Mouse (Mus musculus) gastrocnemius, postnatal 25 days (tissue): ENCODE results near the gene Il24. TPM values are rescaled to one million over a fixed set of nuclear protein-coding genes. Genes with fewer than 3 reads are reported as not detected.

ENCODE experiments used
- DNase-seq: peaks from one replicate; pipeline ENCODE4 v3.0.0; 2022
- long read RNA-seq, 2 experiments: library from polyadenylated mRNA; stranded (forward); transcript quantifications; one replicate each; pipeline ENCODE4 v2.0.0; 2021
- total RNA-seq, 2 experiments: library from RNA; stranded (reverse); gene quantifications; 1 replicate in 1 of 2; 2 replicates in 1 of 2; pipeline ENCODE4 v1.2.3; 2021

Gene Il24
- total RNA-seq = not detected
- long read RNA-seq, experiment 1 = 0 reads
- long read RNA-seq, experiment 2 = 0 reads

DNA sequence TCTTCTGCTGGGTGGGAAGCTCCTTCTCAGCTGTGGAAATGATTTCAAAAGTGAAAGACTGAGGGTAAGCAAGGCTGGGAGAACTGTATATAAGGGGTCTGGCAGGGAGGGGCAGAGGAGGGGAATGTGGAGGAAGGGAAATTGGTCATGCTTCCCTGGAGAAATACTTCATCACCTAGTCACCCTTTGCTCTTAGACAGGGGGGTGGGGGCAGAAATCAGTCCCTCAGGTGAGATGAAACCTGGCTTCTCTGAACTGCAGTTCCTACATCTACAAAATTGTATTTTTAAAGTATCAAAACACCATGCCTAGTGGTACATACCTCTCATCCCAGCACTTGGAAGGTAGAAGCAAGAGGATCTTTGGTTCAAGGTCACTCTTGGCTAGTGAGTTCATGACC lies at the start of gene Il24:
Gene Il24, minus strand, starts transcription at position 101 of the 400 bp plus-strand sequence.
- DNase-seq = no peak

DNA sequence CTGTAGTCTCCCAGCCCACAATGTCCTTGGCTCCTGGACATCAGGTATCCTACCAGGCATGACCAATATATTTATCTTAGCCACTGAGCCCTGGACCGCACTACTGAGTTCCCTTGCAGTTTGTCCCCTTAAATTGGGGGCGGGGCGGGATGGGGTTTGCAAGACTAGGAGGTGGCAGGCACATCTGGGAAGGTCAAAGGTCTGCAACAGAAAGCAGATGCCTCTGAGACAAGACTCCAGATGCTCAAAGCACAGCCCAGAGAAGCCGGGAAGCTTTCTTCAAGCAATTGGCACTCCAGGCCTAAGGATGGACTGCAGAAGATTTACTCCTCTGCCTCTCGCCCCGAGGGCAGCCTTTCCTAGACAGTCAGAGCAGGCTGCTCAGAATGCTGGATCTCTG lies 49.1 kb upstream of the Il24 start:
- DNase-seq = no peak

DNA sequence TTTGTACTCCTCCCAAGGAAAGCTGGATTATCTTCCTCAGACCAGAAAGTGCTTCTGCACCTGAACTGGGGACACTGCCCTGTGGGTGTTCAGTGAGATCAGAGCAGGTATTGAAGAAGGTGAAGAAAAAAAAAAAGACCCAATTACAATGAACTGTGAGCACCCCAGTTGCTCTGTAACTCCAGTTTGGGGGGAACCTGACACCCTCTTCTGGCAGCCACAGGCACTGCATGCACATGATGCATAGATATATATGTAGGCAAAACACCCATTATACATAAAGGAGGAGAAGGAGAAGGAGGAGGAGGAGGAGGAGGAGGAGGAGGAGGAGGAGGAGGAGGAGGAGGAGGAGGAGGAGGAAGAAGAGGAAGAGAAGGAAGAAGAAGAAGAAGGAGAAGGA lies 39.2 kb upstream of the Il24 start:
- no peak for DNase-seq

DNA sequence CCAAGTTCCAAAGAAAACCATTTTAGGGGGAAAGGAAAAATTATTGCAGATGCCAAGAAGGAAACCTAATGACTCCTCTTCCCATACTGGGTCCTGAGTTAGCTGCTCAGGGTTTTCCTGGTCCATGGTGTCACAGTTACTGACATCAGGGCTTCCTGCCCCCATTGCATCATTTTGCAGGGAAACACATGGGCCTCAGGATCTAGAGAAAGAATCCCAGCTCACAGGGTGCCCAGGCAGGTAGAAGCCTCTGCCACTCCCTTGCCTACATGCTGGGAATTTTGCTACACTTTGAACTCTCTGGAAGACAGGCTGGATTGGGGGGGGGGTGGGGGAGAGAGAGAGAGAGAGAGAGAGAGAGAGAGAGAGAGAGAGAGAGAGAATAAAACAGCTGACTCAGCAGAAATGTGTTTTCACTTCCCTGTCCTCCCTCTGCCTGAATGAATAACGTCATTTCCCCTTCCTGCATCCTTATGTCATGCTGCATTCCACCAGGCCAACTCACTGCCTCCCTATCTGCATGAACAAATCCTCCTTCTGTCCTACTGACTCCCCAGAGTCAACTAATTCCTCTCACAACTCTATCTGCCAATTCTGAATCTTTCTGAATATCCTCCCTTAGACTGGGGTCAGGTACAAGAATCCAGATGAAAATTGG lies 31.2 kb upstream of the Il24 start:
- DNase-seq = no peak

DNA sequence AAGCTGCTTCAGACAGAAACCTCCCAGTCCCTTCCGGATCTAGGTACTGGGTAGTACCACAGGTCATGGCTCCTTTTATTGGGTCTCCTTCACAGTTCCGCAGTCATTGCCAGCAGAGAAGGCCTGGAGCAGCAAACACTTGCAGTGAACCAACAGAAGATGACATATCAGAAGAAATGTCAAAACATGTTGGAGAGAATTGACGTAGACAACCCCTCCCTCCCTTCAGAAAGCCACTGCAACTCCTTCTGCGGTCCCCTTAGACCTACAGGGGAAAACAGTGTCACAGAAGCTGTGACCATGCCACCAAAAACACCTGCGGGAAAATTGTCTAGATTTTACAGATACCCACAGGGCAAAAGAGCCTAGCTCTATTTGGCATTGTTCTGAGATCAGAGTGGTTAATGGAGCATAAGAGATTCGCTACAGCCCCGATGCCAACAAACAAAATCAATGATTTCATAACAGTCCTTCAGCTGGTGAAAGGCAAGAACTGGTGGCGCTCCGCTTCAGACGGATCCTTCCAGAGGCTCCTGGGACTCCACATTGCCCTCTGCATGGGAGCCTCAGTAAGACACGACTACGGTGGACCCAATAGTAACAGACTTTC lies 24.3 kb upstream of the Il24 start, which contains the start of gene Il20:
Gene Il20, minus strand, starts transcription at position 51 of the 610 bp plus-strand sequence.
- DNase-seq = no peak

DNA sequence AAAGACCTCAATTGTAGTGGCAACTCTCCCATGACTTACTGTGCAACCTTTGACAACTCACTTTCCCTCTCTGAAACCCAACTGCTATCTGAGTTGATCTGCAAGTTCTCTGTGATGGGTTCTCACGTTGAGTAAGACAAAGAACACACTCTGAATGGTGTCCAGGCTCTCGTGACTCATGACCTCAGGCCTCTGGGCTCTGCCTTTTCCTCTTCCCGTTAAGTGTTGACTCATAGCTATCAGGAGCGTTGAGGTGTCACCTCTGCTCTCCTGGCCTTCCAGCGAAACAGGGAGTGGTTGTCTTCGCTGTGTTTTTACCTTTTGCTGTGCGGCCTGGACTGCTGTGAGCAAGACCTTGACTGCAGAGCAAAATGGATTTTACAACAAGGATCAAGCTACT lies 15.3 kb upstream of the Il24 start:
- no peak for DNase-seq

DNA sequence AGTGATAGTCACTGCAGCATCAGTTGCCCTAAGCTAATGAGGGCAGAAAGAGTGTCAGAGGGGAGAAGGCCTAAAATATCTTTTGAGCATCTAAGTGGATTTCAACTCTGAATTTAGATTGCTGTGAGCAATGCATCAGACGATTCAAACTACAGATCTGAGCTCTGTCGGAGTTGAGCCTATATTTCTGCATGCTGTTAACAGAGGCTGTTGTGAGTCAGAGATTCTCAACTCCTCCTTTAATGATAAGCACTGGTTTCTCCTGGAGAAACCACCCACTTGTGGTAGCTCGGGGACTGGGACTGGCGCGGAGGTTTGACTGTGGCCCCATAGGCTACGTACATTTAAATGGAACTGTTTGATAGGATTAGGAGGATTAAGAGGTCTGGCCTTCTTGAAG lies 7.2 kb upstream of the Il24 start:
- no peak for DNase-seq

DNA sequence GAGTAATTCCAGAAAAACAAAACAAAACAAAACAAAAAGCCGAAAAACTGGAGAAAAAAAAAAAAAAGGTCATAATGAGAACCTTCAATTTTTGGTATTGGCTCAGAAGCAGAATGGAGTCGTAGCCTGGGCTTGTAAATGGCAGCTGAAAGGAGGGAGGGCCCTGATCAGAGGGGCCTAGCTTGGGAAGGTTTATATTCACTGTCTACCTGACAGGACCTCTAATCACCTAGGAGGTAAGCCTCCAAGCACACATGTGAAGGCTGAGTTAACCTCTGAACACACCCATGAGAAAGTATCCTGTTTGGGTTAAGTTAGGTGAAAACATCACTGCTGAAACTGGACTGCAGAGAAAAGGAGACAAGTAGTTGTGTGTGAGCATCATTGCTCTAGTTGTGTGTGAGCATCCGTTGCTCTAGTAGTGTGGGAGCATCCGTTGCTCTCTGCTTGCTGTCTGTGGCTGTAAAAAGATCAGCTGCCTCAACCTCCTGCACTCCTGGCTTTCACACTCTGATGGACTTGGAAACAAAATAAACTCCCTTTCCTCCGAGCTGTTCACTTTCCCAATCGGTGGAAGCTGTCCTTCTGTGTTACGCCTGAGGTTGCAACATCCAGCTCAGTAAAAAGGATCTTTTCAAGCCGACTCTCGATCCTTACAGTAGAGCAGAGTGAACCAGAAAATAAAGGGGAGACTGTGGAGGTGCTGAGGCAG lies 6.2 kb upstream of the Il24 start:
- no peak for DNase-seq

DNA sequence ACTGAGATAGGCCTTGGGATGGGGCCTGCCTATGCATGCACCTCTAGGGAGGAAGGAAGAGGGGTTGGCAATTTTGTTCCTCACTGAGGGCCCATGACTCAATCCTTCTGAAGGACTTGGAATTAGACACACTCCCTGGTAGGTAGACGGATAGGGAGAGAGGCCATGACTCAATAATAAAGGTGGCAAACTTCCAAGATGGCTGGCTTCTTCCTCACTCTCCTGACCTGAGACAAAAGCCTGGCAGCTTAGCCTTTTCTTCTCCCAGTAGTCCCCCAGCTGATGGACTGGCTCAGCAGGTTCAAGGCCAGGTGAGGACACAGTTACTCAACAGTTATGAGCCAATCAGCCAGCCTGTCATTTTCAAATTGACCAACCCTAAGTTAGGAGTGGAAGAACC lies 5.2 kb upstream of the Il24 start:
- DNase-seq = no peak

DNA sequence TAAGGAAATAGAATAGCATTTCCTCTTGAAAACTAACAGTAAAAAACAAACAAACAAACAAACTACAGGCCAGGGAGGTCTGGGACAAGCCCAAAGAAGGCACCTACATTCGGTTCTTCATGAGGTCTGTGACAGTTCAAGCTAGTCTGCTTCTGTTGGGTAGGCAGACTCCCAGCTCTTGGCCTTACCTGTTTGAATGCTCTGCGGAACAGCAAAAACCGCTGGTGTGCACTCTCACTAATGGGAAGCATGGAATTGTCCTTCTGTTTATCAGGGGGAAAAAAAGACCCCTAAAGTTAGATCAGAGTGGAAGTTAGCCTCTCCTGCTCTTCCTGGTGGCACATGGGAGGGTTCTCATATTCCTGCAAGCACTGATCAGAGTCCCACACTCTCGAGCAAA lies 4.1 kb downstream of the Il24 start:
- DNase-seq = no peak

DNA sequence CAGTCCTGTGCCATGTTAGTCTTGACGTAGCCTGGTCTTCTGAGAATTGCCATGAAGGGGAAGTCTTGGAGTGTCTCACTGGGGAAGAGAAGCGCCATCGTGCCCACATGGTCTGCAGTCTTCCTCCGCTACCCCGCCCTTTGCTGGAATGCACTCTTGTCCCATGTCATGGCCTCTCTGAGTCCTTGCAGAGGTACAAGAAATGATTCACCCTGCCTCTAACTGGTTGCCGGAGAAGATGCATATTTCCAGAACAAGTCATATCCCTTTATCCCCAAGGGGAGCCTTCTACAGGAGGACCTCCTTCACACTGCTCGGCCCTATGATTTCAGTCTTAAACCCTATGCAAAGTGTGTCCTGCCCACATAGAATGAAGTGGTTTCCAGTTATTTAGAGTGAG lies 7.3 kb downstream of the Il24 start:
- DNase-seq = no peak

DNA sequence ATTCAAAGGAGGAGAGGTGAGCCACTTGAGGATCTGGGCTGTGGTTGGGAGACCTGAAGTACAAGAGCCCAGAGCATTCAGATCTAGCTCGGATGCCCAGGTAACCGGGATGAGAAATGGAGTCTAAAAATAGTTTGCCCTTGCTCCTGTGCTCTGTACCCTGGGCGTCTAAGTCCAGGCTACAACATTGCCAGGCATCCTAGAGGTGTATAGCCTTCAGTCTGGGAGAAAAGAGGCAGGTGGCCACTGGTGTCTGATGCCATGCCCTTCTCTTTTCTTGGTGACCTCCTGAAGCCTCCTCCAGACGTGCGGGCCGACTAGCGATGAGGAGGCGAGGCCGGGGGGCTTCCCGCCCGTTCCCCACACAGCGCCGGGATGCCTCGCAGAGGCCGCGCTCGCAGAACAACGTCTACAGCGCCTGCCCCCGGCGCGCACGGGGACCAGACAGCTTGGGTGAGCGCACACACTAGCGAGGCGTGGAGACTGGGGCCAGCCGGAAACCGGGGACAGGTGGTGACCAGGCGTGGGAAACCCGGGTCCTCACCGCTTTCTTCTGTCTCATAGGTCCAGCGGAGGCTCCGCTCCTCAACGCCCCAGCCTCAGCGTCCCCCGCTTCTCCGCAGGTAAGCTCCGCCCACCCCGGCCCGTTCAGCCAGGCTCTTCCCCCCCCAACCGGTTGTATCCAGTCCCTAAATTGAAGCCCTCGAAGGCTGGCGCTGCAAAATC lies 9.2 kb downstream of the Il24 start:
- no peak for DNase-seq

DNA sequence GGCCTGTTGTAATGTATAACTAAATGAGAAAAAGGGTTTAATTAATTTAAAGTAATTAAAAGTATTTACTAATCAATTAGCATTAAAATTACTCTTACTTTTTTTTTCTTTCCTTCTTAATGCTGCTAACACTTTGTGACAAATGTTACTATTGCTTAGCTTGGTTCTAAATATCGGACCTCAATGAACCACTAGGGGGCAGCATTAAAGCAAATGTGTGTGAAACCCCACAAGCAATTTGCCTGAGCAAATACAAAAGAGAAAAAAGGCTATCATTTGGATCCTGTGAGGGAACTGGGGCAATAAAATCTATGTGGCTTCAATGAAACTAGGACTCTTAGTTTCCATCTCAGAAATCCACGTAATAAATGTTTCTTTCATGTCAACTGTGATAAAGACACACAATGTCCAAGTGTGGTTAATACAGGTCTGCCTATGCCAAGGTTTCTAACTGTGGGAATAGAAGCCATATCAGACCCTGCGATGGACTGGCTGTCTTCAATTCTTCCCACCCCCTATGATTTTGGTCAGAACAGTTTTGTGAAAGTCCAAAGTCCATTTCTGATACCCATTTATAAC lies 10.2 kb downstream of the Il24 start:
- no peak for DNase-seq

DNA sequence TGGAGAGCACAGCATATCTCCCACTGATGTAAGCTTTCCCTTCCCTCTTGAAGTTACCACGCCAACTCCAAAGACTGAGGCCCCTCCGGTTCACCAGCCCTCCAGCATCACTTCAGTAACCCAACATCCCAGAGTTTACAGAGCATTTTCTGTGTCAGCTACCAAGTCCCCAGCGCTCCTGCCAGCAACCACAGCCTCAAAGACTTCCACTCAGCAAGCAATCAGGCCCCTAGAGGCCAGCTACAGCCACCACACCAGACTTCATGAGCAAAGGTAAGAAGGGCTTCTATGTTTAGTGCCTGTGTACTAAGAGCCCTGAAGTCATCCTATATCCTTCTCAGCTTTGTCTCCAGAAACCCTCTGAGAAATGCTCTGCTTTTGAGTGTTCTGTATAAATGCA lies 11.3 kb downstream of the Il24 start:
- DNase-seq = no peak

DNA sequence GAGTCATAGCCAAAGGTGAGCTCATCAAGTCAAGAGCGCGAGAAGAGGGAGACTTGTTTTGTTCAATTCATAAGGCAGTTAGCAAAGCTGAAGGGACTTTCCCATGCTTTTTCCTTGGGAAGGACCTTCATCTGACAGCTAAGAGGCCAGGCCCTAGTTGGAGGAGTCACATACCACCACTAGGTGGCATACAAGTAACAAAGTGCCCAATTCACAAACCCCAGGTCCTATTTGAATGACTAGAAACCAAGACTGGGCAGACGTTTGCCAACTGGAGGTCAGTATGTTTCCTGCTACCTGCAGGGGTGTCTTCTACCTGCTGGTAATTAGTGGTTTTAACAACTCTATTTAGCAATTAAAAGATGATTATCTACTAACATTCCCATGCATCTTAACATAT lies 12.1 kb downstream of the Il24 start:
- DNase-seq = no peak

DNA sequence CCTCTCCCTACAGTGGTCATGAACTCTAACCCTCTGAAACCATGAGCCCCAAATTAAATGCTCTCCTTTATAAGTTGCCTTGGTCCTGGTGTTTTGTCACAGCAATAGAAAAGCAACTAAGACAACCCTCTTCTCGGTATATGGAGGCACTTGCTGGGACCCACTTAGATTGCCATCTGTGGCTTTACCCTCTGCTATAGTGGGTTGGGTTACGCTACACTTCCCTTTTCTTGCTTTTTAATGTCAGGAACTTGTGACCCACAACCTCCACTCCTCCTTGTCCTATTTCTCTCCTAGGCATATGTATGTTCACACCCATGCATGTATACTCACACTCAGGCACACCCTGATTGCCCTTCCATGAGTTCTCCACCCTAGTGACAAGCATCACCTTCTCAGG lies 14.3 kb downstream of the Il24 start:
- no peak for DNase-seq

DNA sequence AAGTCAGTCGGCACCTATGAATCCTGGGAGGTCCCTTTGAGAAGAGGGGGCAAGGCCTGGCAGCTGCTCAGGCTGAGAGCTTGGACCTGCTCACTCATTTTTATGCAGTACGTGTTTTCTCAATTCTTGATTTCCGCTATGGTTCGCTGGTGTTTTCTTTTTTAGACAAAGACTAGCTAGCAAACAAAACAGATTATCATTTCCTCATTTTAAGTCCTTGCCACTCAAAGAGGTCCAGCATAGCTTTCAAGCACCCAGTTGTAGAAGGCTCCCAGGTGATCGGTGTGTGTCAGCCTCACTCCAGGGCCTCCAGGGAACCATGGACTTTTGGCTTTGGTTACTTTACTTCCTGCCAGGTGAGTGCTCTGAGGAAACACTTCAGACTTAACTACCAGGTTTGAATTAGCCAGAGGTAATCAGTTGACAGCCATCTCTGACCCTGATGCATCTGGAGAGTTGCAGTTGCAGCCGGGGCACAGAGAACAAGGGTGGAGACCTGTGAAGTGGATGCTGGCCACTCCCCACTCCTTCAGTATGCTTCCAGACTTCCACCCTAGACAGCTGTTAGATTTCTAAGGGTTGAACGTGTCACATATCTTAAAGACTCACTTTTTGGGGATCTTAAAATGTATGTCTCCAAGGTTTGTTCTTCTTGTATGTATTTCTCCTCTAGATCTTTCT lies 21.6 kb downstream of the Il24 start, which contains the start of gene Fcmr:
Gene Fcmr, plus strand, starts transcription at position 129 of the 681 bp plus-strand sequence.
- DNase-seq = no peak

DNA sequence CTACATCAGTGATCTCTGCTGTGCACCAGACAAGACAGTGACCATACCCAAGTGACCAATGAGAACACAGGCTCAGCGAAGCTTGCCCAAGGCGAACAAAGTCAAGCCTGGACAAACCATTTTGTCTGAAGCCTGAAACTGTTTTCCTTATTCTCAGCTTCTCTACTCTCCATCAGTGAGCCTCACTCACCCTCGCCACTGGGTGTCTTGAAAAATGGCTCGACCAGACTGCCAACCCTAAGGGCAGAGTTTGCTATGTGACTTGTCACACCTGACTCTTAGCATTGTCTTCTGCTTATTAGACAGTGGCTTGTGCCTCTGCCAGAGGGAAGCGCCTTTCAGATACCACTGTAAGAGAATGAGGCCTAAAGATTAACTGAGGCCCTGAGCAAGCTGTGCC lies 22.5 kb downstream of the Il24 start:
- no peak for DNase-seq

DNA sequence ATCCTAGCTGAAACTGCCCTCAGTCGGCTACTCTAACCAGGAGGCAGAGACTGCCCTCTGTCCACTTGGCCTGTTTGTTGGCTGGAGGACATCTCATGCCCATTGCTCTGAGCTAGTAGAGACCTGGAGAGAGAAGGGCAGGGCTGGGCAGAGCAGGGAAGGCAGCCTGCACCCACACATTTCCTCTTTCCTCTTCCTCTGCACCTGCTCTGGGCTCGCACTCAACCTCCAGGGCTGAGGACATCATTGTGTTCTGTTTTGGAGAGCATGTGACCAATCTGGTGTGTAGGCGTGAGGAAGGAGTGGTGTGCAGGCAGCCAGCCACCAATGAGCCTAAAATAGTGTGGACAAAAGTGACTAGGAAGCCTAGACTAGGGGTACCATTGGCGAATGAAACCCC lies 23.0 kb downstream of the Il24 start:
- no peak for DNase-seq

DNA sequence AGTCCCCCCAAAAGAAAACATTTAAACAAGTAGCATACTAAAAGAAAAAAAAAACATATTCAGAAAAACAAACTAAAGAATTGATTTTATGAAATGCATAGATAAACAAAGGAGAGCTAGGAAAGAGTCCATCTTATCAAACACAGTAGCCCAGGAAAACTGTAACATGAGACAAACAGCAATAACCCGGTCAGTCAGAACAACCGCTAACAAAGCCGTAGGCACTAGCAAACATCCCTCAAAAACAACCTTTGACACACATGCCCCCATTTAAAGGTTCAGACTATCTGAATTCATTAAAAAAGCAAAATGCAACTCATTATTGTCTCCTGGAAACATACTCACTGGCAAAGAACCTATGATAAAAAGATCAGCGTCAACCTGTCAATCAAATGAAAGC lies 29.8 kb downstream of the Il24 start:
- DNase-seq = no peak

DNA sequence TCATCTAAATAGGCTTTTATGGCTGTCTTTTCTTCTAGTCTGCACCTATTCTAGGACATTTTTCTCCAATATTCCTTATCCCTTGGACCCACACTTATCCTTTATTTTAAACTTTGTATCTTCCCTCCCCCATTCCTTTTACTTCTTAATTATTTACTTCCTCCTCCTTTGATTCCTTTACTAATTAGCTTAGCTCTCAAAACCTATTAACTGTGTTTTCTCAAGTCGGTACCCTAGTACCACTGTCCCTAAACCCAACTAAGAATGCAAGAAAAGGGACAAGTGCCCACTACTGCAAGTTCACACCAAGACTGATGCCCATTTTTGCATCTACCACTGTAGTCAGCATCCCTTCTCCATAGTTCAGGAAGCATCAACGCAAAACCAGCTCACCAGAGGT lies 31.5 kb downstream of the Il24 start:
- no peak for DNase-seq

DNA sequence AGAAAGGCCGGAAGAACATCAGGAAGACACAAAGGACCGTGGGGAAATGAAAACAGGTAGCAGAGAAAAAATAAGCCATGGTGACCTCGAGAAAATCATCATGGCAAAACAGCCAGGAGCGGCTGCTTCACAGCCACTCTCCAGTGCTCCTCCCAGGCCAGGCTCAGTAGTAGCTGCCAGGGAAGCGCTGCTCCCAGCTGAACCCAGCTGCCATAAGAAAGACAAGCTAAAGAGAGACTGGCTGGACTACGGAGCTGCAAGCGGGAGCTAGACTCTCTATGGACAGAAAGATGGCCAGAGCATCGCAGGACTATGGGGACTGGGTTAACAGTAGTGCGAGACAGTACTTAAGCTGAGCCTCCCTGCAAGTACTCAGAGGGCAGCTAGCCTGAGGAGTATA lies 32.4 kb downstream of the Il24 start:
- DNase-seq = no peak
